Mouse (Mus musculus): ENCODE data around the gene Zswim3. TPM values are rescaled to one million over a fixed set of nuclear protein-coding genes. Genes with fewer than 3 reads are reported as not detected.
A peak's percentile ranks its signal among the peaks of the same experiment; 100 is the strongest.
"Not testable (repeated sequence)": the region's sequence is repeated elsewhere in the genome, so short reads cannot be mapped to it uniquely, and the experiment has no call there.

The Zswim3 gene
- total RNA-seq, 1 experiment from 2014 or later, result 4.1 TPM

GRCm38 (mm10) chr2:164793772-164794171, 11.1 kb upstream of the Zswim3 start:
- ATAC-seq (replicated peaks in 1 of 2; ENCODE audit: insufficient read depth in 1 of 2, low FRiP score in 2 of 2, low TSS enrichment in 1 of 2, low read depth in 1 of 2, poor library complexity in 2 of 2, severe bottlenecking in 2 of 2), result no peak

GRCm38 (mm10) chr2:164794293-164794692, 10.6 kb upstream of the Zswim3 start:
- ATAC-seq (replicated peaks in 1 of 2; ENCODE audit: insufficient read depth in 1 of 2, low FRiP score in 2 of 2, low TSS enrichment in 1 of 2, low read depth in 1 of 2, poor library complexity in 2 of 2, severe bottlenecking in 2 of 2), result peak; percentile 63 to 68; a peak in 3 of 4 replicates

- no peak for ATAC-seq (replicated peaks in 1 of 2; ENCODE audit: insufficient read depth in 1 of 2, low FRiP score in 2 of 2, low TSS enrichment in 1 of 2, low read depth in 1 of 2, poor library complexity in 2 of 2, severe bottlenecking in 2 of 2)
These were observed 9.0 kb upstream of the Zswim3 start for GRCm38 (mm10) chr2:164795868-164796267.

- ATAC-seq (replicated peaks in 1 of 2; ENCODE audit: insufficient read depth in 1 of 2, low FRiP score in 2 of 2, low TSS enrichment in 1 of 2, low read depth in 1 of 2, poor library complexity in 2 of 2, severe bottlenecking in 2 of 2), result not testable (repeated sequence)
These were observed 6.3 kb upstream of the Zswim3 start for GRCm38 (mm10) chr2:164798554-164798953.

- no peak for ATAC-seq (replicated peaks in 1 of 2; ENCODE audit: insufficient read depth in 1 of 2, low FRiP score in 2 of 2, low TSS enrichment in 1 of 2, low read depth in 1 of 2, poor library complexity in 2 of 2, severe bottlenecking in 2 of 2)
These were observed 4.5 kb upstream of the Zswim3 start for GRCm38 (mm10) chr2:164800252-164801004.

GRCm38 (mm10) chr2:164803201-164803920, 1.5 kb upstream of the Zswim3 start:
- no peak for ATAC-seq (replicated peaks in 1 of 2; ENCODE audit: insufficient read depth in 1 of 2, low FRiP score in 2 of 2, low TSS enrichment in 1 of 2, low read depth in 1 of 2, poor library complexity in 2 of 2, severe bottlenecking in 2 of 2)

GRCm38 (mm10) chr2:164803921-164804313, 981 bp upstream of the Zswim3 start:
- ATAC-seq (replicated peaks in 1 of 2; ENCODE audit: insufficient read depth in 1 of 2, low FRiP score in 2 of 2, low TSS enrichment in 1 of 2, low read depth in 1 of 2, poor library complexity in 2 of 2, severe bottlenecking in 2 of 2), result no peak

- peak; percentile 35 to 39; a peak in 3 of 4 replicates for ATAC-seq (replicated peaks in 1 of 2; ENCODE audit: insufficient read depth in 1 of 2, low FRiP score in 2 of 2, low TSS enrichment in 1 of 2, low read depth in 1 of 2, poor library complexity in 2 of 2, severe bottlenecking in 2 of 2)
These were observed 427 bp downstream of the Zswim3 start for GRCm38 (mm10) chr2:164805332-164805718.

GRCm38 (mm10) chr2:164806614-164807013, 1.7 kb downstream of the Zswim3 start:
- ATAC-seq (replicated peaks in 1 of 2; ENCODE audit: insufficient read depth in 1 of 2, low FRiP score in 2 of 2, low TSS enrichment in 1 of 2, low read depth in 1 of 2, poor library complexity in 2 of 2, severe bottlenecking in 2 of 2), result no peak

GRCm38 (mm10) chr2:164813557-164813956, 8.7 kb downstream of the Zswim3 start:
- ATAC-seq (replicated peaks in 1 of 2; ENCODE audit: insufficient read depth in 1 of 2, low FRiP score in 2 of 2, low TSS enrichment in 1 of 2, low read depth in 1 of 2, poor library complexity in 2 of 2, severe bottlenecking in 2 of 2), result no peak

GRCm38 (mm10) chr2:164815348-164815747, 10.4 kb downstream of the Zswim3 start:
- ATAC-seq (replicated peaks in 1 of 2; ENCODE audit: insufficient read depth in 1 of 2, low FRiP score in 2 of 2, low TSS enrichment in 1 of 2, low read depth in 1 of 2, poor library complexity in 2 of 2, severe bottlenecking in 2 of 2), result peak in 1 of 2 experiments; percentile 42; a peak in 1 of 4 replicates

GRCm38 (mm10) chr2:164815821-164816220, 10.9 kb downstream of the Zswim3 start:
- no peak for ATAC-seq (replicated peaks in 1 of 2; ENCODE audit: insufficient read depth in 1 of 2, low FRiP score in 2 of 2, low TSS enrichment in 1 of 2, low read depth in 1 of 2, poor library complexity in 2 of 2, severe bottlenecking in 2 of 2)

GRCm38 (mm10) chr2:164817206-164817605, 12.3 kb downstream of the Zswim3 start:
- no peak for ATAC-seq (replicated peaks in 1 of 2; ENCODE audit: insufficient read depth in 1 of 2, low FRiP score in 2 of 2, low TSS enrichment in 1 of 2, low read depth in 1 of 2, poor library complexity in 2 of 2, severe bottlenecking in 2 of 2)

GRCm38 (mm10) chr2:164817703-164818102, 12.8 kb downstream of the Zswim3 start:
- no peak for ATAC-seq (replicated peaks in 1 of 2; ENCODE audit: insufficient read depth in 1 of 2, low FRiP score in 2 of 2, low TSS enrichment in 1 of 2, low read depth in 1 of 2, poor library complexity in 2 of 2, severe bottlenecking in 2 of 2)

- ATAC-seq (replicated peaks in 1 of 2; ENCODE audit: insufficient read depth in 1 of 2, low FRiP score in 2 of 2, low TSS enrichment in 1 of 2, low read depth in 1 of 2, poor library complexity in 2 of 2, severe bottlenecking in 2 of 2), result no peak
These were observed 16.2 kb downstream of the Zswim3 start for GRCm38 (mm10) chr2:164821060-164821459.

GRCm38 (mm10) chr2:164822636-164823165, 17.8 kb downstream of the Zswim3 start, which contains the start of gene Zswim1:
TSS of gene Zswim1 (plus strand) at chr2:164822686.
- peak; percentile 99 for ATAC-seq (replicated peaks in 1 of 2; ENCODE audit: insufficient read depth in 1 of 2, low FRiP score in 2 of 2, low TSS enrichment in 1 of 2, low read depth in 1 of 2, poor library complexity in 2 of 2, severe bottlenecking in 2 of 2)

- ATAC-seq (replicated peaks in 1 of 2; ENCODE audit: insufficient read depth in 1 of 2, low FRiP score in 2 of 2, low TSS enrichment in 1 of 2, low read depth in 1 of 2, poor library complexity in 2 of 2, severe bottlenecking in 2 of 2), result peak; percentile 14 to 33; a peak in 1 of 4 replicates
These were observed 18.3 kb downstream of the Zswim3 start for GRCm38 (mm10) chr2:164823181-164823585.

- no peak for ATAC-seq (replicated peaks in 1 of 2; ENCODE audit: insufficient read depth in 1 of 2, low FRiP score in 2 of 2, low TSS enrichment in 1 of 2, low read depth in 1 of 2, poor library complexity in 2 of 2, severe bottlenecking in 2 of 2)
These were observed 19.1 kb downstream of the Zswim3 start for GRCm38 (mm10) chr2:164823969-164824368.
